Mouse (Mus musculus): Measurements from ENCODE around the gene Rsl24d1. TPM values are rescaled to one million over a fixed set of nuclear protein-coding genes. Genes with fewer than 3 reads are reported as not detected.
"Not testable (repeated sequence)": the region's sequence is repeated elsewhere in the genome, so short reads cannot be mapped to it uniquely, and the experiment has no call there.

Rsl24d1 gene
- polyA plus RNA-seq, 1 experiment from 2014 or later = 151 TPM

DNA sequence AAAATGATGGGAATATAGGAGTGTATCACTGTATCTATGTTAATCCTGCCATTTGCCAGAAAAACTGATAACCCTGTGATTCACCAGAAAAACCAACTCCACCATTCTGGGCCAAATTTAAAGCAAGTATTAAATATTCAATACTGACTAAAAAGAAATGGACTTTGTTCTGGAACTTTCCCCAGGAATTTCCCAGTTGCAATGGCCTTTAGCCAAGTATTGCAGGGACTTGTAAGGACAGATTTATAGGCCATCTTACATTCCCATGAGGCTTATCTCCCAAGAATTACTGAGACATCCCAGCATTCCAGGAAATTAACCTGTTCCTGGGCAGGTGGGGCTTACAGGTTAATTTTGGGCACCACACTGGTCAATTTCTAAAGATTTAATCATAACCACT lies 7.5 kb upstream of the Rsl24d1 start:
- peaks cover 61% of the 10 kb centered on the region for H3K27me3 ChIP-seq (ENCODE audit: low read depth, poor library complexity, severe bottlenecking)
- no peak overlapping the region for H3K4me3 ChIP-seq
- H3K4me1 ChIP-seq = peaks cover 12% of the 10 kb centered on the region
- no peak overlapping the region for H3K27ac ChIP-seq
- no peak for DNase-seq (ENCODE audit: low spot score)
- no peaks in the 10 kb centered on the region for H3K36me3 ChIP-seq
- no peaks in the 10 kb centered on the region for H3K9me3 ChIP-seq (replicated peaks)

GRCm38 (mm10) chr9:73116704-73117103 lies 3.5 kb downstream of the Rsl24d1 start:
- 94% methylated on average over 6 of the region's 6 CpGs for WGBS
- not testable (repeated sequence) for H3K4me1 ChIP-seq; DNase-seq (ENCODE audit: low spot score); H3K27ac ChIP-seq; H3K4me3 ChIP-seq; H3K27me3 ChIP-seq (ENCODE audit: low read depth, poor library complexity, severe bottlenecking); H3K9me3 ChIP-seq (replicated peaks)
- H3K36me3 ChIP-seq = peaks cover 64% of the 10 kb centered on the region

DNA sequence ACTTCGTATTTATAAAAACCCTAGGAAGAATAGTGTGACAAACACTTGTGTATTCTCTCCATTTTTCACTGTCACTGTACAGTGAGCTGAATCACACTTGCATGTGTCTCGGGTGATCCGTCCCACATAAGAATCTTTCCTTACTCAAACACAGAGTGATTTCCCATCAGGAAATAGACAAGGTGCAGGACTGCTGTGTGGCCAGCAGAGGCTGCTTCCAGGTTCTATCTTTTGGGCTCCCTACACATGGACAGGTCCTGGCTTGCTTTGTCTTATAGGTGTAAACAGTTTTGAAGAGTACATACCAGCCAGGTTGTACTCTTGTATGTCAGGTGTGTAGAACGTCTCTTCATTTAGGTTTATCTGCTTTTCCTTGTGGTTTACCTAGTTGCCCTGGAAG lies 4.8 kb downstream of the Rsl24d1 start:
- Histone ChIP-seq H3K9me3 (replicated peaks) (no peaks in the 10 kb centered on the region), H3K4me3 (no peak overlapping the region), H3K36me3 (peaks cover 76% of the 10 kb centered on the region), H3K27ac (no peak overlapping the region), H3K4me1 (peaks cover 4% of the 10 kb centered on the region; the same call in 1 of the 2 replicates), H3K27me3 (ENCODE audit: low read depth, poor library complexity, severe bottlenecking) (no peaks in the 10 kb centered on the region)
- DNase-seq (ENCODE audit: low spot score) = no peak
- 94% methylated on average over 4 of the region's 4 CpGs for WGBS

GRCm38 (mm10) chr9:73121735-73122134 lies 8.5 kb downstream of the Rsl24d1 start:
- Histone ChIP-seq H3K4me3 (no peak overlapping the region), H3K27me3 (ENCODE audit: low read depth, poor library complexity, severe bottlenecking) (no peaks in the 10 kb centered on the region), H3K9me3 (replicated peaks) (no peaks in the 10 kb centered on the region), H3K36me3 (peaks cover 95% of the 10 kb centered on the region), H3K4me1 (no peaks in the 10 kb centered on the region), H3K27ac (no peak overlapping the region)
- no peak for DNase-seq (ENCODE audit: low spot score)
- 85% methylated on average over 8 of the region's 8 CpGs for WGBS

GRCm38 (mm10) chr9:73125043-73125570 lies 11.9 kb downstream of the Rsl24d1 start:
- Histone ChIP-seq H3K27me3 (ENCODE audit: low read depth, poor library complexity, severe bottlenecking) (no peaks in the 10 kb centered on the region), H3K4me1 (no peaks in the 10 kb centered on the region), H3K9me3 (replicated peaks) (no peaks in the 10 kb centered on the region), H3K36me3 (peaks cover 98% of the 10 kb centered on the region), H3K4me3 (no peak overlapping the region), H3K27ac (no peak overlapping the region)
- DNase-seq (ENCODE audit: low spot score) = no peak
- WGBS = 95% methylated on average over 8 of the region's 8 CpGs

GRCm38 (mm10) chr9:73127457-73127856 lies 14.2 kb downstream of the Rsl24d1 start:
- DNase-seq (ENCODE audit: low spot score) = no peak
- H3K4me1 ChIP-seq = no peaks in the 10 kb centered on the region
- no peak overlapping the region for H3K4me3 ChIP-seq
- H3K27ac ChIP-seq = no peak overlapping the region
- no peaks in the 10 kb centered on the region for H3K27me3 ChIP-seq (ENCODE audit: low read depth, poor library complexity, severe bottlenecking)
- H3K36me3 ChIP-seq = peaks cover 83% of the 10 kb centered on the region
- no peaks in the 10 kb centered on the region for H3K9me3 ChIP-seq (replicated peaks)
- WGBS = 89% methylated on average over 2 of the region's 2 CpGs

DNA sequence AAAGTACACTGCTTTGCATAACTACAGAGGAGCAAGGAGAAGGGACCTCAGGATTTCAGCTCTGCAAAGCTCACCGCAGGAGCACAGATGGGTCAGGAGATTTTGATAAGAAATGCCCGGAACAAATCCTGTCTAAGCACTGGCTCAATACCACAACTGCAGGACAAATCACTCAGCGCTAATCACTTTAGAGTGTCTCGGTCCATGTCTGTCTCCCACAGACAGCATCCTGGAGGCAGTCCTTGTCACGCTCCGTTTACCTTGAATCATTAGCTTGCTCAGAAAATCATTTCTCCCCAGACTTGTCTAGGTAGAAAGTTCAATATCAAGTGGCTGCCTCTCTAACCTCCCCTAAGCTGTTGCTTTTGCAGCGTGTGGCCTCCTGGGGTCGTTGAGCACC lies 16.6 kb downstream of the Rsl24d1 start:
- WGBS = 83% methylated on average over 8 of the region's 8 CpGs

DNA sequence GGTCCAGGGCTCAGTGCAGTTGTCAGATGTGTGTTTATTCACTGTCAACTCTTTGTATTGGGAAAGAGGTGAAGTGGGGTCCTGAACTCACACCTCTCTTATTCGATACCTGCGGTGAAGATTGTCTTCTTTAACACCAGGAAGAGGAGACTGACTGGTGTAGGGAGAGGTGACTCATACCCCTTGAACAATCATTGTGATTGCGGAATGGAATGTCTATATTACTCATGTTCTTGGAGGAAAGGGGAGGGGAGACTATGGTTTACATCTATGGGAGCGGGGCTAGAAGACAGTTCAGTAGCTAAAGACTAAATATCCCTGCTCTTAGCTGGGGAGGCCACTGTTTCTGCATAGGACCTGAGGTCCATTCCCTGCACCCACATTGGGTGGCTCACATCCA lies 17.3 kb downstream of the Rsl24d1 start:
- WGBS = 87% methylated on average over 4 of the region's 4 CpGs
- peaks cover 54% of the 10 kb centered on the region for H3K36me3 ChIP-seq
- no peak for DNase-seq (ENCODE audit: low spot score)
- no peak overlapping the region for H3K4me3 ChIP-seq
- no peaks in the 10 kb centered on the region for H3K27me3 ChIP-seq (ENCODE audit: low read depth, poor library complexity, severe bottlenecking)
- H3K9me3 ChIP-seq (replicated peaks) = no peaks in the 10 kb centered on the region
- no peaks in the 10 kb centered on the region for H3K4me1 ChIP-seq
- no peak overlapping the region for H3K27ac ChIP-seq

More for the DNA sequence above, 16.6 kb downstream of the Rsl24d1 start:
- no peak for DNase-seq (ENCODE audit: low spot score)
- H3K4me1 ChIP-seq = no peaks in the 10 kb centered on the region
- no peaks in the 10 kb centered on the region for H3K9me3 ChIP-seq (replicated peaks)
- H3K36me3 ChIP-seq = peaks cover 60% of the 10 kb centered on the region
- no peak overlapping the region for H3K4me3 ChIP-seq
- no peak overlapping the region for H3K27ac ChIP-seq
- H3K27me3 ChIP-seq (ENCODE audit: low read depth, poor library complexity, severe bottlenecking) = no peaks in the 10 kb centered on the region

- DNase-seq (ENCODE audit: low spot score) = no peak
- no peak overlapping the region for H3K27ac ChIP-seq
- H3K27me3 ChIP-seq (ENCODE audit: low read depth, poor library complexity, severe bottlenecking) = no peaks in the 10 kb centered on the region
- H3K36me3 ChIP-seq = no peaks in the 10 kb centered on the region
- 56% methylated on average over 11 of the region's 11 CpGs for WGBS
- no peak overlapping the region for H3K4me3 ChIP-seq
- peaks cover 5% of the 10 kb centered on the region; the same call in 1 of the 2 replicates for H3K4me1 ChIP-seq
- no peaks in the 10 kb centered on the region for H3K9me3 ChIP-seq (replicated peaks)
Observed at GRCm38 (mm10) chr9:73137341-73137886, 24.2 kb downstream of the Rsl24d1 start.

DNA sequence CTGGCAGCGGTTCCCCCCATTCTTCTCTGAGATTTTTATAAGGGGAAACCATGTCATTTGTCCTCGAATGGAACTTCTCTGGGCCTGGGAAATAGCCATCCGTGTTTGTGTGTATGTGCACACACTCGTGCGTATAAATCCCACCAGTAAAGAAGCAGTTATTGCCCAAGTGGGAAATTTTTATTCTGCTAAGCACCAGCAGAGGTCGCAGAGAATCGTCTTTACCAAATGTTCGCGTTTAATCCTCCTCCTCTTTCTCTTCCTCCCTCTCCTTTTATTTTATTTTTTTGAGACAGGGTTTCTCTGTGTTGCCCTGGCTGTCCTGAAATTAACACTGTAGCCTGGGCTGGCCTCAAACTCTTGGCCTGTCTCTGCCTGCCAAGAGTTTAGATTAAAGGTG lies 41.1 kb downstream of the Rsl24d1 start:
- Histone ChIP-seq H3K36me3 (no peaks in the 10 kb centered on the region), H3K4me3 (no peak overlapping the region), H3K27ac (no peak overlapping the region), H3K27me3 (ENCODE audit: low read depth, poor library complexity, severe bottlenecking) (no peaks in the 10 kb centered on the region), H3K9me3 (replicated peaks) (no peaks in the 10 kb centered on the region), H3K4me1 (no peaks in the 10 kb centered on the region)
- DNase-seq (ENCODE audit: low spot score) = no peak
- WGBS = 59% methylated on average over 9 of the region's 9 CpGs

DNA sequence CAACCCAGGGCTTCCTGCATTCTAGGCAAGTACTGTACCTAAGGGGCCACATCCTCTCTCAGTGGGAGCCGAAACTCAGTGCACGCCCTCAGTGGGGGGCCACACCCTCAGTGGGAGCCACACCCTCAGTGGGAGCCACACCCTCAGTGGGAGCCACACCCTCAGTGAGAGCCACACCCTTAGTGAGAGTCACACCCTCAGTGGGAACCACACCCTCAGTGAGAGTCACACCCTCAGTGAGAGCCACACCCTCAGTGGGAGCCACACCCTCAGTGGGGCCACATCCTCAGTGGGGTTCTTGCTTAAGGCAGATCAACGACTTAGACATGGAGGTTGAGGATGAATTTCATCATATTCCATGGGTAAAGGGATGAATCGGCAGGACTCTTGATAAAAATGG lies 44.7 kb downstream of the Rsl24d1 start:
- H3K27me3 ChIP-seq (ENCODE audit: low read depth, poor library complexity, severe bottlenecking) = no peaks in the 10 kb centered on the region
- DNase-seq (ENCODE audit: low spot score) = no peak
- 84% methylated on average over 4 of the region's 4 CpGs for WGBS
- peaks cover 2% of the 10 kb centered on the region; the same call in 1 of the 2 replicates for H3K4me1 ChIP-seq
- H3K36me3 ChIP-seq = no peaks in the 10 kb centered on the region
- H3K27ac ChIP-seq = no peak overlapping the region
- H3K9me3 ChIP-seq (replicated peaks) = no peaks in the 10 kb centered on the region
- no peak overlapping the region for H3K4me3 ChIP-seq

- 50% methylated on average over 1 of the region's 1 CpGs for WGBS
- DNase-seq (ENCODE audit: low spot score) = no peak
- no peaks in the 10 kb centered on the region for H3K36me3 ChIP-seq
- H3K27me3 ChIP-seq (ENCODE audit: low read depth, poor library complexity, severe bottlenecking) = peaks cover 6% of the 10 kb centered on the region; the same call in 1 of the 2 replicates
- no peak overlapping the region for H3K4me3 ChIP-seq
- no peaks in the 10 kb centered on the region for H3K9me3 ChIP-seq (replicated peaks)
- no peak overlapping the region for H3K27ac ChIP-seq
- peaks cover 2% of the 10 kb centered on the region; the same call in 1 of the 2 replicates for H3K4me1 ChIP-seq
Observed at GRCm38 (mm10) chr9:73159265-73159664, 46.0 kb downstream of the Rsl24d1 start.

DNA sequence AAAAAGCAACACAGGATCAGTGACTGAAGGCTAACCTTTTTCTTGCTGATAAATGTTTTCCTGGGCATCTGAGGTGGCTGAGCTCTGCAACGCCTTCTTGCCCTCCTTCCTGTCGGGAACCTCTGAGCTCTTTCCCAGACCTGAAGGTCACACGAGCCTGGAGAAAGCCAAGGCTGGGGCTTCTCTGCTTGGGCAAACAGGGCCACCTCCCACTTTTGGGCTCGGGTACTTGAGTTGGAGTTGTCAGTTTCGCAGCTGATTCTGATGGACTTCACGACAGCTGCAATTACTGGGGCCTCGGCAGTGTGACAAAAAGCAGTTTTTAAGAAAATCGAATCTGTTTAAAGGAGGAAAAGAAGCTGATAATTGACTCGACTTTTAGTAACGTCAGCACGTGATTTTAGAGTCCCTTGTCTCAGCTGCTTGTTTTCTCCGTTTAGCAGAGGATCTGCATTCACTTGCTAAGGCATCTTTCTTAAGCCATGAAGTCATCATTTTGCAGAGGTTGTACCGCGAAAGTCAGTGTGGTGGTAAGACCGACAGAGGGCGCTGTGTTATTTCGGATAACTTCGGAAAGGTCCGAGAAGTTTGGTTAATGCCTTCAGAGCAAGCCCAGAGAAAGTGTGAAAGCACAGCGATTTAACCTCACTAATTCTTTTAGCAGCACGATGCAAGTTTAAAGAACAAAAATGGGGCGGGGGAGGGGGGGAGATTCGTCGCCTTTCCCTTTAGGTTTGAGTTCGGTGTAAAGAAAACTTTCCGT lies 49.5 kb downstream of the Rsl24d1 start:
- 22% methylated on average over 26 of the region's 26 CpGs for WGBS
- Histone ChIP-seq H3K4me1 (peaks cover 2% of the 10 kb centered on the region; the same call in 1 of the 2 replicates), H3K9me3 (replicated peaks) (no peaks in the 10 kb centered on the region), H3K27me3 (ENCODE audit: low read depth, poor library complexity, severe bottlenecking) (peaks cover 6% of the 10 kb centered on the region; the same call in 1 of the 2 replicates), H3K36me3 (no peaks in the 10 kb centered on the region), H3K27ac (no peak overlapping the region), H3K4me3 (peak overlapping the region; percentile 39)
- peak; percentile 83 for DNase-seq (ENCODE audit: low spot score)

Data from limb, embryonic 10.5 days (tissue).